Mouse (Mus musculus): ENCODE measurements at regions not wholly inside any gene's neighbourhood (a gene's known extent, or its start where the extent isn't known, plus 50 kb on each side); places are given as distances from the start of the nearest gene placed in this dataset.

DNA sequence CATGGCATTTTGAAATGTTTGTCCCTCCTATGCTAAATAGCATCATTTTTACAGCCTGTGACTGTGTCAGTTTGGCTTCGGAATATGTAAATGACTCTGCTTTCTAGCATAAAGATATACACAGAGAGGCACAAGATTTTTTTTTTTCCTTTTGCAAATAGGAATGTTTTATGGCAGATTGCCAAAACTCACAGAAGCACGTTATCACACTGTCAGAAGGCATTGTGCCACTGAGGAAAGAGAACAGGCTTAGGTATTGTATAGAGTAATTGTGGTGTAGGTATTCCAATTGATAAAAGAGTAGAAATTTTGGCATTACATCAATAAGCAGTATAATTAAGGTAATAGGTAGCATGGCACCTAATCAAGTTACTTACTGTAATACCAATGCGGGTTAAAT, 988.5 kb upstream of the Tenm2 start:
- DNase-seq: no peak

DNA sequence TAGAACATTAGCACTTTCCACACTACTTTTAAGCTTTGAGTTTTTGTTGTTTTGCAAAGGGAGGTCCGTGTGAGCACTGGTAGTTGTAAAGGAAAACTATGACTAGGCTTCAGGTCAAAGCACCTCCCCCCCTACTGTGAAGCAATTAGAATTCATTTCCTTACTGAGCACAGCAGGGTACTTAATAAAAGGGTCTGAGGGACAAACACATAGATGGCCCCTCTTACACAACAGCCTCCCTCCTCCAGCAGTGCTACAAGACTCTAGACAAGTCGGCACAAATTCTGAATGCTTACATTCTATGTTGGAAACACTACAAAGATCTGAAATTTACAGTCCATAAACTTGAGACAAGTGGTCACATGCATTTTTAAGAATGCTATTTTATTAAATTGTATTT, 967.6 kb upstream of the Tenm2 start:
- DNase-seq: no peak

GRCm38 (mm10) chr11:38201136-38201741, 965.5 kb upstream of the Tenm2 start:
- no peak for DNase-seq

DNA sequence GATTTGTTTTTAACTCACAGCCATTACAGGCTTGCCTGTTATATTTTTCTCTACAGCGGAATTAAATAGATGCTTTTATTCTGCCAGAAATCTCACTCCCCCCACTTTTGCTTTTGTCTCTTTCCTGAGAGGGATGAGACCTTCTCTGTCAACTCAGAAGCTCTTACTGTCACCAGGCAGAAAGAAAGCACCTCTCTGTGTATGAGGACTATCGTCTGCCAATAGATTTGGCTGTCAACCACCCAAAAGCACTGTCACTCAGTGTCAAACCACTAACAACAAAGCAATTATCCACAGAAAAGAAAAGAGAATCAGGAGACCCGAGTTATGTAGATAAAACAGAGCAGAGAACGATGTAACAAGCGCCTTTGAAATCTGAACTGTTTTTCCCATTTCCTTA, 958.0 kb upstream of the Tenm2 start:
- no peak for DNase-seq

- no peak for DNase-seq
Measured at GRCm38 (mm10) chr11:38191895-38192547, 956.3 kb upstream of the Tenm2 start.

DNA sequence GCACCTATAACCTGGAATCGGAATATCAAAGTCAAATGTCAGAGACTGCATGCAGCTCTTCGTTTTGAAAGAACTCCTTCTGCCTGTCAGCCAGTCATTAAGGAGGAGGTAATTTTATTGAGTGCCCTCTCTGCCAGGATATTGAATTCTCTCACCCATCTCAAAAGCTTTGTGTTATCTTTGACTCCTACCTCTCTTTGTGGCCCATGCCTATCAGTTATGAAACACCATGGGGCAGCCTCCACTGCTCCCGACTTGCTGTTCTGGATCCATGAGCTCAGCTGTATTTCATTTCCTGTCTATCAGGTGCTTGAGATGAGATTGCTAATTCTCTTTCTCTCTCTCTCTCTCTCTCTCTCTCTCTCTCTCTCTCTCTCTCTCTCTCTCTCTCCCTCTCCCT, 955.7 kb upstream of the Tenm2 start:
- no peak for DNase-seq

- no peak for DNase-seq
Measured at GRCm38 (mm10) chr11:38170721-38171120, 935.0 kb upstream of the Tenm2 start.

GRCm38 (mm10) chr11:38158310-38158709, 922.5 kb upstream of the Tenm2 start:
- DNase-seq: no peak

DNA sequence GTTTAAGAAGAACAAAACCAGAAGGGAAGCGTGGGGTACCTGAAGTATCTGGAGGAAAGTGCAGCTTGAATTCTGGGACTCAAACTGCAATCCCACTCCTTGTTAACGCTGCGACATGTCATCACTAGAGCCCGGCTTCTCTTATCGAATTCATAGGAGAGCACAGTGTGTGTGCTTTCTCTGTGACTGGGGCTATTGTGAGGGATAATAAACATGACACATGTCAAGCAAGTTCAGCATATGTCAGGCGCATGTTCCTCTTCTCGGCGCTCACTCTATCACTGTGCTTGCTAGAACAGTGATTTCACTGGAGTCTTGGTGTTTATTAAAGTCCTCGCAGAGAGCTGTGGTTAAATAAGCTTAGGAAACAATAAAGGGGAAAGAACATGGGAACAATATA, 921.2 kb upstream of the Tenm2 start:
- DNase-seq: no peak

- DNase-seq: no peak
Measured at GRCm38 (mm10) chr11:38155706-38156105, 919.9 kb upstream of the Tenm2 start.

GRCm38 (mm10) chr11:38143436-38143835, 907.7 kb upstream of the Tenm2 start:
- no peak for DNase-seq

- DNase-seq: no peak
Measured at GRCm38 (mm10) chr11:38128851-38129250, 893.1 kb upstream of the Tenm2 start.

- no peak for DNase-seq
Measured at GRCm38 (mm10) chr11:38123789-38124330, 888.1 kb upstream of the Tenm2 start.

DNA sequence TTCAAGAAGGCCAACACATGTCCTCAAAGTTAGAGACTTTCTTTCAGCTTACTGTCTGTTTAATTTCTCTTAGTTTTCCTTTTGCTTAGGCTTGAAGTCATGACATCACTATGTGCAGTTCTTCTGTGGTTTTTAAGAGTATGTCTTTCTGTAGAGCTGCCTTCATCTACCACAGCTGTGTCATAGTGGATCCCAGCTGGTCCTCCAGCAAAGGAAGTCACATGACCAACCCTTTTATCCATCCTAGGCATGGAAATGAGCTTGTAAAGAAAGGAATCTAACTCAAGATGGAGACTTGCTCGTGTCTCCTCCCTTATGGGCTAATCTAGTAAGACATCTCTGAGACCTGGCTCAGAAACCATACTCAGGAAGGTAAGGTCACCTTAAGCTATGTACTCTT, 886.7 kb upstream of the Tenm2 start:
- no peak for DNase-seq

DNA sequence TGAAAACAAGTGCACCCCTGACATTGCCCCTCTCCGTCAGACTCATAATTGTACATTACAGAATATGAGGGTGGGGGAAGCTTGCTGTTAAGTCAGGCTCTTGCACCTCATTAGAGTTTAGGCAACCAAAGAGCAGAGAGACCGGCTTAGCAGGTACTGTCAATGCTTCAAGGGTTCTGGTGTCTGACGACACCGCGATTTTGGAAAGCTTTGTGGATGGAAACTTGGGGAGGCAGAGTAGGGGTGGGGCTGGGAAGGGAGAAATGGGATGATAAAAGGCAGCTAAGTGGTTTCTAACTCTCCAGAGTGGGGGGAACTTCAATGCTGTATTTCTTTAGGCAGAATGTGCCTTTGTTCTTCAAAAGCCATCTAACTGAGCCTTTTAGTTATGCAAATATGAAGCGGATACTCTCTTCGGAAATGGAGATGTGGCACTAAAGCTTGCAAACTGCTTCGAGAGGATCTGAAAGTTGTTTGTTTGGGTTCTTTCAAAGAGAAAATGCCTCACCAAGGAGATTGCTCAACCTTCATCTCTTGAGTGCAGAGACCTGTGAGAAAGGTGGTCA, 885.4 kb upstream of the Tenm2 start:
- no peak for DNase-seq

- DNase-seq: no peak
Measured at GRCm38 (mm10) chr11:38117741-38118140, 882.0 kb upstream of the Tenm2 start.

GRCm38 (mm10) chr11:38092202-38092601, 856.4 kb upstream of the Tenm2 start:
- no peak for DNase-seq

DNA sequence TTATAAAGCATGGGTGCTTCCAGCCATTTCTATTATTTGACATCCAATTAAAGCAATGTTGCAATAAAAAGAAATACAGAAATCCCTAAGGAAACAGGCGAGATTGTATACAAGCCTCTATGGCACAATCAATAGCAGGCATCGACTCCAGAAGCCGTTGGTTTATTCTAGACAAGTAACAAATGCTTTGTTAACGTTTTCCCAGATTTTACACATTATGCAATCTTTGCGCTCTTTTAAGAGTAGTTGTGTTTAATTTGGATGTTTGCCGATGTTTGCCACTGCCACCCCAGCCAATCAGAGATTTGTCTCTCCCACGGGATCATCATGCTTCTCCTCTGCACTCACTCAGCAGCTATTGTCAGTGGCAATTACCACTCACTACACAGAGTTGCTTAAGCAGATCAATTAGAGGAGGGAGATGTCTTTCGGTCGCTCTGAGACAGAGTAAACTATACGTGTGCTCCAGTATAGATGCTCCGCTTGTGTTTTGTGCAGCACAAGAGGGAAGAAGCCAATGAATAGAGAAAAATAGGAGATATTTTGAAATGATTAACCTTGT, 839.5 kb upstream of the Tenm2 start:
- no peak for DNase-seq

DNA sequence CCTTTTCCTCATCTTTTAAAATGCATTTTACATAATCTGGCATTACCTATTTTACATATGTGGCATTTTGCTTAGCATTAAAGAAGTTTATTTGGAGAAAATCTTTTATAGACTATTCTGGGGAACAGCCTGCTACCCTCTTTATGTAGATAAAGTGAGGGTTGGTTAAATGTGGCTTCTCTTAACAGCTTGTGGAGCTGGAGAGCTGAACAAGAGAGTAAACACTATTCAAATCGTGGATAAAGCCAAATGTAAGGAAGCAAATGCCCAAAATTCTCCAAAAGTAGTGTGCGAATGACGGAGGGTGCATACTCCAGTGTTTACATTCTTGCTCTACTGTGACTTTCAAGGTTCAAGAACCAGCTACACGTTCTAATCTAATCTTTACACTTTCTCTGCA, 833.9 kb upstream of the Tenm2 start:
- DNase-seq: no peak

- DNase-seq: no peak
Measured at GRCm38 (mm10) chr11:38067682-38068081, 831.9 kb upstream of the Tenm2 start.

DNA sequence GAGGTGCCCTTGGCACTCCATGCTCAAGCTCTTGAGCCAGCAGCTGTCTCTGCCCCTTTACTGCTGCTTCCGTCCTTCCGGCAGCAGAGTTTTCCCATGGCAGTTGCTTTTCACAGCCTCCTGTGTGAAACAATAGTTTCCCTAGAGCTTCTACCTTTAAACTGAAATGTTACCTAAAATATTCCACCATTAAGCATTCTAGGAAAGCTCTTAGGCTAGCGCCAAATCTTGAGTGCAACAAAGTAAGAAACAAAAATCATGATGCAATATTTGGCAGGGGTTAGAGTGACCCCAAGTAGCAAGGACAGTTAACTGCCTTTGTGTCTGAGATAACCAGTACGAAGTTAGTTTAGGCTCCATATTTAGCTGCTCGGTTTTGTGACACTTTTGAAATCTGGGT, 830.3 kb upstream of the Tenm2 start:
- DNase-seq: no peak

DNA sequence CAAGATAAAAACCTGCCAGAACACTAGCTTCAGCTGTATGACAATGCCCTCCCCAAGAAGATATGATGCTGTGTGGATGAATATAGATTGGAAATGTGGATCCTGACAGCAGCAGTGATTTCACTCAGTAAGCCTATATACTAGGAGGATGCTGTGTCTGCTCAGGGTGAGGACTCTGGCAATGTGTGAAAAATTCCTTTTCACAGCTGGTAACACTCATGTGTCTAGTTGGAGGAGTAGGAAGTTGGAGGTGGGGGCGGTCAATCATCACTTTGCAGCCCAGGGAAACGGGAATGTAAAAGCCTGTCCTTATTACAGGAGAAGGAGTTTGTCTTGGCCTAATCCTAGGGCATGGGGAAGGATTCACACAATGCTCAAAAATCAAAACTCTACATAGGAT, 824.3 kb upstream of the Tenm2 start:
- no peak for DNase-seq

- no peak for DNase-seq
Measured at GRCm38 (mm10) chr11:38058896-38059295, 823.1 kb upstream of the Tenm2 start.

GRCm38 (mm10) chr11:38036582-38036981, 800.8 kb upstream of the Tenm2 start:
- no peak for DNase-seq
